Mouse (Mus musculus): ENCODE results near the gene Gcm2.

The Gcm2 gene

GRCm38 (mm10) chr13:41110935-41111334, at the start of gene Gcm2:
Gene Gcm2 (minus strand): TSS chr13:41111035.
- DNase-seq = no peak

GRCm38 (mm10) chr13:41158426-41158825, 47.6 kb upstream of the Gcm2 start:
- no peak for DNase-seq

- no peak for DNase-seq
These were observed 42.3 kb upstream of the Gcm2 start for GRCm38 (mm10) chr13:41153146-41153545.

- peak; percentile 45 for DNase-seq
These were observed 35.4 kb upstream of the Gcm2 start for GRCm38 (mm10) chr13:41146271-41146670.

GRCm38 (mm10) chr13:41145433-41145970, 34.7 kb upstream of the Gcm2 start:
- DNase-seq = no peak

GRCm38 (mm10) chr13:41134901-41135300, 24.1 kb upstream of the Gcm2 start:
- DNase-seq = peak; percentile 22

- DNase-seq = no peak
These were observed 18.2 kb upstream of the Gcm2 start for GRCm38 (mm10) chr13:41129061-41129460.

GRCm38 (mm10) chr13:41128326-41128725, 17.5 kb upstream of the Gcm2 start:
- DNase-seq = no peak

GRCm38 (mm10) chr13:41123666-41124225, 12.9 kb upstream of the Gcm2 start:
- DNase-seq = no peak

GRCm38 (mm10) chr13:41119152-41119945, 8.5 kb upstream of the Gcm2 start:
- no peak for DNase-seq

- DNase-seq = no peak
These were observed 3.1 kb upstream of the Gcm2 start, which contains the start of gene Sycp2l for GRCm38 (mm10) chr13:41113940-41114339. Gene Sycp2l (plus strand): TSS chr13:41114307.

- no peak for DNase-seq
These were observed 5.3 kb downstream of the Gcm2 start for GRCm38 (mm10) chr13:41105541-41105940.

- no peak for DNase-seq
These were observed 6.9 kb downstream of the Gcm2 start for GRCm38 (mm10) chr13:41103841-41104525.

GRCm38 (mm10) chr13:41100031-41100430, 10.8 kb downstream of the Gcm2 start:
- DNase-seq = no peak

- DNase-seq = no peak
These were observed 12.5 kb downstream of the Gcm2 start for GRCm38 (mm10) chr13:41098325-41098724.

- DNase-seq = no peak
These were observed 13.3 kb downstream of the Gcm2 start for GRCm38 (mm10) chr13:41097324-41098058.

GRCm38 (mm10) chr13:41094160-41094559, 16.7 kb downstream of the Gcm2 start:
- no peak for DNase-seq

GRCm38 (mm10) chr13:41091271-41091670, 19.6 kb downstream of the Gcm2 start:
- DNase-seq = no peak

- no peak for DNase-seq
These were observed 22.1 kb downstream of the Gcm2 start for GRCm38 (mm10) chr13:41088746-41089145.

GRCm38 (mm10) chr13:41085140-41085539, 25.7 kb downstream of the Gcm2 start:
- DNase-seq = no peak

- no peak for DNase-seq
These were observed 26.3 kb downstream of the Gcm2 start for GRCm38 (mm10) chr13:41084521-41084920.

GRCm38 (mm10) chr13:41080700-41081099, 30.1 kb downstream of the Gcm2 start:
- DNase-seq = no peak

GRCm38 (mm10) chr13:41079859-41080258, 31.0 kb downstream of the Gcm2 start:
- DNase-seq = no peak

Measured in cerebellum, adult 9-10 months (tissue).